Mouse (Mus musculus) megakaryocyte-erythroid progenitor cell, adult 5 weeks (primary cell): Measurements from ENCODE around the gene Ccdc42. TPM values are rescaled to one million over a fixed set of nuclear protein-coding genes. Genes with fewer than 3 reads are reported as not detected.

ENCODE experiments used
- polyA plus RNA-seq: library from polyadenylated mRNA; stranded (reverse); fragments of >175 nt; gene quantifications from 2 replicates; pipeline ENCODE4 v1.2.3, GENCODE M21; 2012

Gene Ccdc42
- polyA plus RNA-seq = not detected in 2 replicates

GRCm38 (mm10) chr11:68586721-68587120 lies at the start of gene Ccdc42:
Gene Ccdc42, plus strand, starts transcription at chr11:68587021.

GRCm38 (mm10) chr11:68555918-68556584 lies 30.8 kb upstream of the Ccdc42 start, which contains the start of gene Mfsd6l:
Gene Mfsd6l, plus strand, starts transcription at chr11:68556186.

Other genes with a start within 250 kb of the Ccdc42 start
- gene Ntn1, start 186.2 kb upstream of the Ccdc42 start, polyA plus RNA-seq = 0.27 TPM in 1 of 2 replicates, not detected in the other
- 20.4 and 30.9 TPM in 2 replicates for gene Pik3r5, start 154.9 kb upstream of the Ccdc42 start, polyA plus RNA-seq
- gene Pik3r6, start 84.0 kb upstream of the Ccdc42 start, polyA plus RNA-seq = 2.5 and 6.7 TPM in 2 replicates
- gene Mfsd6l, start 30.8 kb upstream of the Ccdc42 start, polyA plus RNA-seq = 0.24 and 0.29 TPM in 2 replicates
- gene Myh10, start 104.5 kb downstream of the Ccdc42 start, polyA plus RNA-seq = 14.7 and 17.3 TPM in 2 replicates